Mouse (Mus musculus) embryonic facial prominence, embryonic 12.5 days (tissue): ENCODE results near the gene Olfr975. TPM values are rescaled to one million over a fixed set of nuclear protein-coding genes. Genes with fewer than 3 reads are reported as not detected.
"Not testable (repeated sequence)": the region's sequence is repeated elsewhere in the genome, so short reads cannot be mapped to it uniquely, and the experiment has no call there.

Source experiments
- ATAC-seq: fragments of 200-750 bp; cut with Nextera tagmentation; 2 replicates; pipeline ENCODE4 v1.8.0; 2017; ENCODE audit not compliant: insufficient number of reproducible peaks, insufficient read depth, low FRiP score, low TSS enrichment
- H3K27ac ChIP-seq: fragments of 300-500 bp; sonication (generic); 2 replicates; pipeline ENCODE4 v1.5.1; 2016; ENCODE audit warnings: mild to moderate bottlenecking
- H3K27me3 ChIP-seq: fragments of 300-500 bp; sonication (generic); 2 replicates; pipeline ENCODE4 v1.6.1; 2016; ENCODE audit warnings: mild to moderate bottlenecking, moderate library complexity
- H3K36me3 ChIP-seq: fragments of 300-500 bp; sonication (generic); 2 replicates; pipeline ENCODE4 v1.6.1; 2016; ENCODE audit warnings: mild to moderate bottlenecking
- H3K4me1 ChIP-seq: fragments of 300-500 bp; sonication (generic); 2 replicates; pipeline ENCODE4 v1.6.1; 2016
- H3K4me2 ChIP-seq: fragments of 300-500 bp; sonication (generic); replicated peaks from 2 replicates; pipeline ENCODE4 v1.6.1; 2016; ENCODE audit warnings: mild to moderate bottlenecking, moderate library complexity
- H3K4me3 ChIP-seq: fragments of 300-500 bp; sonication (generic); 2 replicates; pipeline ENCODE4 v1.5.1; 2016; ENCODE audit warnings: mild to moderate bottlenecking
- H3K9ac ChIP-seq: fragments of 300-500 bp; sonication (generic); 2 replicates; pipeline ENCODE4 v1.6.1; 2016; ENCODE audit warnings: mild to moderate bottlenecking, moderate library complexity
- H3K9me3 ChIP-seq: fragments of 300-500 bp; sonication (generic); 2 replicates; pipeline ENCODE4 v1.6.1; 2016; ENCODE audit warnings: mild to moderate bottlenecking, moderate library complexity
- WGBS: fragments of 180-500 bp; shearing (Covaris S2); methylation state at CpG from one replicate; pipeline ENCODE4 v1.1.7; 2016; 5-methylcytosine and 5-hydroxymethylcytosine counted together
- polyA plus RNA-seq: library from polyadenylated mRNA; unstranded; fragments of >200 nt; fragmentation: Nextera tagmentation; extraction: Ambion mirVana; gene quantifications from 2 replicates; pipeline ENCODE4 v1.2.1, GENCODE M21; 2016

Gene Olfr975
- not detected in 2 replicates for polyA plus RNA-seq

DNA sequence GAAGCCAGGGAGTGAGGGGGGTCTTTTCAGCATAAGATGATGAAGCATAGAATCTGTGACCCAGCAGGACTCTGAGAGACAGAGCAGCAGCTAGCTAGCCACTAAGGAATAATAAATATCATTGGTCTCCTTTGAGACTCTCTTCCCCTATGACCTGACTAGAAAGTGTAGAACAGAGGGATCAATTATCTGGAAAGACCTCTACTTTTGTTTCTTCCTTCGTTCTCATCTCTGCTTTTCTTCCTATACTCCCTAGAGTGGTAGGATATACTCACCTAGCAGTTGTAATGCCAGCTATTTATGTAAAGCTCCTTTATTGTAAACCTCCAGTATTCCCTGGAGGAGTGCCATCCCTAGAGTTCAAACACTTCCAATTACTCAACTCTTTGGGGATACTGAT is at the start of gene Olfr975:
Gene Olfr975 (minus strand): TSS at position 101 of the 400 bp plus-strand sequence.
- Histone ChIP-seq H3K27me3 (no peaks in the 10 kb centered on the region), H3K9me3 (no peaks in the 10 kb centered on the region), H3K36me3 (no peaks in the 10 kb centered on the region), H3K9ac (no peak within 1 kb of the TSS), H3K4me1 (no peaks in the 10 kb centered on the region), H3K4me3 (no peak within 1 kb of the TSS), H3K27ac (no peak within 1 kb of the TSS), H3K4me2 (no peak within 1 kb of the TSS)
- WGBS, result 53% methylated on average over 1 of the region's 1 CpGs
- ATAC-seq, result no peak

DNA sequence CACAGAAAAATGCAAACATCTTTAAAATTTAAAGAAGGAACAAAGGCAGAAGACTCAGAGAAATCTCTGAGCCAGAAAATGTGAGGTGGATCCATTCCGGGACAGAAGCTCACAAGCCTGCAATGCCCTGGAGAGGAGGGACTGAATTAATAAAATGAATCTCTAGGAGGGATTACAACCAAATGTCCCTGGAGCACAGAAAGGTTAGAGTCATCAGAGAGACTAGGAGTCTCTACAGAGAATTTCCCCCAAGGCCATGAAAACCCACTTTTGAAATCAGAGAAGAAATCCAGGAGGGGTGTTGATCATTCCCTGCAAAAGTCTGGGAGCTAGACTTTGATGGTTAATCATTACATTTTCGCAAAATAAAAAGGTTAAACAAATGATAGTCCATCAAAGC is 40.0 kb upstream of the Olfr975 start, which contains the start of gene Olfr978:
Gene Olfr978 (plus strand): TSS at position 301 of the 400 bp plus-strand sequence.
- H3K27me3 ChIP-seq, result no peaks in the 10 kb centered on the region

DNA sequence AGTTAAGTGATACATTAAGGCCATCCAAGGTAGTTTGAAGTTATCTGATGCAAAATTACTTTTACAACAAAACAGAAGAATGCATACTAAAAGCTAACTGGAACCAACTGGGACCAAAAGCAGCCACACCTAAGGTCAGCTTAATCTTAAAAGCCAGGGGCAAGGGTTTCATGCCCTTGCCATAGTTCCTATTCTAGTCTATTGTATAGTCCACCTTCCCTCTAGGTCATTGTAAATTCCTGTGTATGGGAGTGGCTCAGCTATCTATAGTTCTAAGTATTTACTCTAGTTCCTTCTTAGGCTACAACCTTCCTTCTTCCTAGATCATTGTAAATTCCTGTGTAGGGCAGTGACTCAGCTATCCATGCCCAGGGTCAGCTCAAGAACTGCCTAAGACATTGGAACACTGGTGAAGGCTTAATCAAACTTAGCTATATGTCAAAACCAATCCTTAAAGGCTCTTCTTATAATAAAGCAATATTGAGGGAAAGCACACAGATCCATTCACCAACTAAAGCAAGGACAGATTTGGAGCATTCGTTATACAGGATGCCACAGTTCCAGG is 24.8 kb upstream of the Olfr975 start:
- not testable (repeated sequence) for H3K27ac ChIP-seq, H3K36me3 ChIP-seq, H3K4me1 ChIP-seq, H3K4me3 ChIP-seq, H3K4me2 ChIP-seq, H3K27me3 ChIP-seq, H3K9me3 ChIP-seq, H3K9ac ChIP-seq, ATAC-seq
- 93% methylated on average over 1 of the region's 1 CpGs for WGBS

More for the DNA sequence above, 40.0 kb upstream of the Olfr975 start, which contains the start of gene Olfr978:
- Histone ChIP-seq H3K4me2 (no peak within 1 kb of the TSS), H3K36me3 (no peaks in the 10 kb centered on the region), H3K27ac (no peak within 1 kb of the TSS), H3K4me3 (no peak within 1 kb of the TSS), H3K9me3 (no peaks in the 10 kb centered on the region), H3K4me1 (no peaks in the 10 kb centered on the region), H3K9ac (no peak within 1 kb of the TSS)
- 71% methylated on average over 2 of the region's 2 CpGs for WGBS
- ATAC-seq, result no peak

DNA sequence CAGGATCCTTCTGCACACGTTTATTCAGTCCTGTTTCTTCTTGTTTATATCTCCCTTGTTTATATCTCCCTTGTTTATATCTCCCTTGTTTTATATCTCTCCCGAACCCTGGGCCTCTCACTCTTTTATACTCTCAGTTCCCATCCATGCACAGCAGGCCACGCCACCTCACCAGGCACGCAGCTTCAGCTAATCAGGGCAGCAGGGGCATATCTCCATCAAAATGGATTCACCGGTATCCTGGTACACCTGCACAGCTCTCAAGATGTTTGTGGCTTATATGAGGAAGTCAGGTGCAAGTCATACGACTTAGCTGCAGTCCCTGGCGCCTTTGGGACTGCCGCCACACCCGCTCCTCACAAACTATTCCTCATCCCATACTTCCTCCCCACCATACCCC is 9.2 kb upstream of the Olfr975 start, which contains the start of gene Olfr976:
Gene Olfr976 (minus strand): TSS at position 101 of the 400 bp plus-strand sequence.
- 84% methylated on average over 7 of the region's 9 CpGs for WGBS

DNA sequence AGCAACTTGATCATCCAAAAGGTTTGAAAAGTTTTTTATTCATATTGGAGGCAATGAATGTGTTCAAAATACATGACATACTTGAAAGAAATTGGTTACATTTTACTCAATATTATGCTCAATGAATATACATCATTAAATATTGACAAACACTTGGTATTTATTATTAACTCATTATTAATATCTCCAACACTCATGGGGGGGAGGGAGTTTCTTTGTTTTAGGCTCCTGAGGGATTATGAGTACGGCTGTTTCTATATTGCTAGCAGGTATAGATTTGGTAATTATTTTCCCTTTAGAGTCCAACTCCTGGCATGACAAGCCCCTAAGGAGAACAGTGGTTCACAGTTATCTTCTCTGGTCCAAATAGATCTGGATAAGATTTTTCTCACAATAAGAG is 14.6 kb downstream of the Olfr975 start, which contains the start of gene Olfr974:
Gene Olfr974 (plus strand): TSS at position 301 of the 400 bp plus-strand sequence.
- ATAC-seq, result no peak
- H3K27ac ChIP-seq, result no peak within 1 kb of the TSS
- H3K4me2 ChIP-seq, result no peak within 1 kb of the TSS
- H3K4me3 ChIP-seq, result no peak within 1 kb of the TSS
- no peaks in the 10 kb centered on the region for H3K4me1 ChIP-seq
- H3K27me3 ChIP-seq, result no peaks in the 10 kb centered on the region
- H3K36me3 ChIP-seq, result no peaks in the 10 kb centered on the region
- no peak within 1 kb of the TSS for H3K9ac ChIP-seq
- WGBS, result 84% methylated on average over 1 of the region's 1 CpGs
- no peaks in the 10 kb centered on the region for H3K9me3 ChIP-seq

More for the DNA sequence above, 9.2 kb upstream of the Olfr975 start, which contains the start of gene Olfr976:
- H3K36me3 ChIP-seq, H3K4me3 ChIP-seq, H3K9me3 ChIP-seq, H3K4me2 ChIP-seq, H3K4me1 ChIP-seq, H3K9ac ChIP-seq, H3K27ac ChIP-seq, H3K27me3 ChIP-seq, ATAC-seq: not testable (repeated sequence)

DNA sequence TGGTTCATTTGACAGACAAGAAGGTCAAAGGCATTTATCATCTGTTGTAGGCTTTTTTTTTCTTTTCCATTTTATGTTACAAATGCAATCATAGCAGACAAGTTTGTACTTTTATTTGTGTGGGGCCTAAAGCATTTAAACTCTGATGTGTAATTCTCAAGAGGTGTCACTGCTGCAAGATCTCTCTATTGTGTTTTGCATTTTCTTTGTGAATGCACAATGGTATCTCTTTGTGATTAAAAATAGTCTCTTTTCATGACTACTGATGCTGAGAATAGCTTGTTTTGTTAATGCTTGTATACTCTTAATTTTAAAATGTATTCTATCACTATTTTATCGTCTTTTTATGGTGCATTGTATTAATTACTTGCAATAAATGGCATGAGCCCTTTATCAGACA is 23.0 kb downstream of the Olfr975 start:
- H3K9ac ChIP-seq, H3K4me2 ChIP-seq, H3K36me3 ChIP-seq, H3K27me3 ChIP-seq, ATAC-seq, H3K4me3 ChIP-seq, H3K4me1 ChIP-seq, H3K27ac ChIP-seq, H3K9me3 ChIP-seq: not testable (repeated sequence)
- 73% methylated on average over 1 of the region's 1 CpGs for WGBS

DNA sequence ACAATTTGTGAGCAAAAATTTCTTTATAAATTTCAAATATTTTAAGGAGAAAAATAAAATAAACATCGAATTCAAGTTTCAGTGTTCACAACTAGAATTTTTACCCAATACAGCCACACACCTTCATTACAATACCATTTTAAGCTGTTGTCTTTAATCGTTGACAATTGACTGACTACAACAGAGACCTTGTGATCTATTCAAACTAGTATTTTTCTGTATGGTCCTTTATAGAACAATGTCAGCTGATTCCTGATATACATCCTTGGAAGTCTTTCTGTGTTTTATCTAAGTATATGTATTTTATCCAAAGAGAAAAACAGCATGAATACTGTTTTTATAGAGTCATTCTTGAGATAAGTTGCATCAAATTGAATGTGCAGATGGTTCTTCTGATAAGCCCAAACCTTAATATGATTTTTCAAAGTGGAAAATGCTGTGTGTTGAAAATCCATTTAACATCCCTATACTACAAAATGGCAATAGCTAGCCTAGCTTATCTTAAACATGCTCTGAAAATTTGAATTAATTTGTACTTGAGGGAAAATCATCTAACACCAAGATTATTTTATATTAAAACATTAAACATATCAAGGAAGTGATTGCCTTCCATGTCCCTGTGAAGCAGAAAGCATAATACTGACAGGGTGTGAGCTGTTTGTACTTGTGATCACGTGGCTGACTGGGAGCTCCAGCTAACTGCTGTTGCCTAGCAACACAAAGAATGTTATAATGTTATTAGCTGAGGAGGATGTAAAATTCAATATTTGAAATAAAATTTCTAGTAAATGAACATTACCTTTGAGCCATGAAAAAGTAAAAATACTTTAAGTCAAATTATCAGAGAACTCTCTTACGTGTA is 23.6 kb downstream of the Olfr975 start:
- not testable (repeated sequence) for H3K4me1 ChIP-seq, H3K9me3 ChIP-seq, H3K4me2 ChIP-seq, H3K36me3 ChIP-seq, H3K27me3 ChIP-seq, H3K9ac ChIP-seq, H3K4me3 ChIP-seq, ATAC-seq, H3K27ac ChIP-seq
- no CpG with 5 or more reads among the region's 4 CpGs for WGBS

DNA sequence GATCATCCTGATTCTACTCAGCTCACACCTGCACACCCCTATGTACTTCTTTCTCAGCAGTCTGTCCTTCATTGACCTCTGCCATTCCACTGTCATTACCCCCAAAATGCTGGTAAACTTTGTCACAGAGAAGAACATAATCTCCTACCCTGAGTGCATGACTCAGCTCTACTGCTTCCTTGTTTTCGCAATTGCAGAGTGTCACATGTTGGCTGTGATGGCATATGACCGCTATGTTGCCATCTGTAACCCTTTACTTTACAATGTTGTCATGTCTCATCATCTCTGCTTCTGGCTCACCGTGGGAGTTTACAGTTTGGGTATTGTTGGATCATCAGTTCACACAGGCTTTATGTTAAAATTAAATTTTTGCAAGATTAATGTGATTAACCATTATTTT is 41.9 kb downstream of the Olfr975 start:
- no peak overlapping the region for H3K9ac ChIP-seq
- no peaks in the 10 kb centered on the region for H3K4me1 ChIP-seq
- H3K27me3 ChIP-seq, result no peaks in the 10 kb centered on the region
- no peak overlapping the region for H3K4me3 ChIP-seq
- H3K4me2 ChIP-seq, result no peak overlapping the region
- H3K27ac ChIP-seq, result no peak overlapping the region
- H3K9me3 ChIP-seq, result no peaks in the 10 kb centered on the region
- ATAC-seq, result no peak
- WGBS, result 82% methylated on average over 3 of the region's 3 CpGs
- no peaks in the 10 kb centered on the region for H3K36me3 ChIP-seq

DNA sequence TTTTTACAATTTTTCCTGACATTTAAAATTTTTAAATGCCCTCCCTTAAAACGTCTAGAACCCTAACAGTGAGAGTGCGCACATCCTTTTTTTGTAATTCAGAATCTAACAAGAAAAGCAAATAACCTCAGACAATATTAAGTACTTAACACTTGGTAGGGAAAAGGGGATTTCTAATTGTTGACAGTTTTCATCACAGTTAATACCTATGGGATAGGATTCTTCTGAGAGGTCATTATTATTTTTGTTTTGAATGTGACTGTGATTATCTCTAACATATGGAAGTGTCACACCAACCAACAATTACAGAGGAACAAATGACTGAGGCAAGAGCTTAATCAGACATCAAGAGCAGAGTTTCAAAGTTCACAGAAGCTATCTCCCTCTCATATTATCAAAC is 44.8 kb downstream of the Olfr975 start, which contains the start of gene Olfr229:
Gene Olfr229 (plus strand): TSS at position 301 of the 400 bp plus-strand sequence.
- H3K27ac ChIP-seq, result no peak within 1 kb of the TSS
- H3K36me3 ChIP-seq, result no peaks in the 10 kb centered on the region
- H3K4me2 ChIP-seq, result no peak within 1 kb of the TSS
- no peaks in the 10 kb centered on the region for H3K9me3 ChIP-seq
- no peaks in the 10 kb centered on the region for H3K27me3 ChIP-seq
- no peak within 1 kb of the TSS for H3K9ac ChIP-seq
- no peak for ATAC-seq
- no peaks in the 10 kb centered on the region for H3K4me1 ChIP-seq
- no peak within 1 kb of the TSS for H3K4me3 ChIP-seq
- WGBS, result 73% methylated on average over 2 of the region's 2 CpGs

DNA sequence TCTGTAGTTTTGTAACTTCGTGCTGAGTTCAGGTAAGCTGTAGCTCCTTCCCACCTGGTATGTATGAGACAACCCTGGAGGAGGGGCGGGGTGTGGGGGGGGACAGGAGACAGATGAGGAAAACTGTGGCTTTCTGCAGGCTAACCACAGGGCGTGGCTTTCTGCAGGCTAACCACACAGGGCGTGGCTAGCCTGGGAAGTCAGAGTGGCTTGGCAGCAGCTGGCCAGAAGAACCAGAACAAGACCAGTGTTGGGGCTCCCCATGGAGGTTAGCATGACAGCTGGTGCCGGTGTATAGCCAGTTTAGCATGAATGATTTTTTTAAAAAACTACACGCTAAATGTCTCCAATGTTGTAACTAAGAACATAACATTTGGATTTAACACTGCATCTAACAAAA is 46.7 kb downstream of the Olfr975 start:
- 76% methylated on average over 6 of the region's 6 CpGs for WGBS
- Histone ChIP-seq H3K9me3 (no peaks in the 10 kb centered on the region), H3K4me2 (no peak overlapping the region)

More for the DNA sequence above, 46.7 kb downstream of the Olfr975 start:
- ATAC-seq, result no peak
- Histone ChIP-seq H3K9ac (no peak overlapping the region), H3K36me3 (no peaks in the 10 kb centered on the region), H3K4me3 (no peak overlapping the region), H3K27ac (no peak overlapping the region), H3K27me3 (no peaks in the 10 kb centered on the region), H3K4me1 (no peaks in the 10 kb centered on the region)
